Mouse (Mus musculus): Measurements from ENCODE around the gene Sec13. TPM values are rescaled to one million over a fixed set of nuclear protein-coding genes. Genes with fewer than 3 reads are reported as not detected.

Sec13 gene
- polyA plus RNA-seq, 1 experiment from 2014 or later: 264 TPM

DNA sequence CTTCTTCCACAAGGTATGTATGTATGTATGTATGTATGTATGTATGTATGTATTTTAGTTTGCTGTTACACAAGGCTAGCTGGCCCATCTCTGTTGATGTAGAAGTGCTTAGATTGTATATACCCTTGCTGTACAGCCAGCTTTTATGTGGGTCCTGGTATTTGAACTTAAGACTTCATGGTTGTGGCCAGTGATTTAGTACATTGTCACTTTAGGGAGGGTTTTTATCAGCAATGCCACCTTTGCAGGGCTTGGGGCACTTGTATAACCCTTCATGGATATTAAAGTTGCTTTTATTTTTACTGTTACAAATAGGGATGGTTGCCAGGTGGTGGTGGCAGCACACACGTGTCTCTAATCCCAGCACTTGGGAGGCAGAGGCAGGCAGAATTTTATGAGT, 45.3 kb downstream of the Sec13 start:
- H3K36me3 ChIP-seq (ENCODE audit: control insufficient read depth, insufficient read depth, low read length): no peaks in the 10 kb centered on the region
- no peak overlapping the region for H3K4me2 ChIP-seq
- WGBS: 83% methylated on average over 1 of the region's 1 CpGs
- H3K4me3 ChIP-seq (ENCODE audit: low read depth, low read length): no peak overlapping the region
- DNase-seq (ENCODE audit: low spot score, missing footprints) (peak; percentile 61), ATAC-seq (ENCODE audit: low FRiP score) (no peak)
- H3K9ac ChIP-seq (ENCODE audit: low read length): no peak overlapping the region
- H3K27ac ChIP-seq (ENCODE audit: low read depth, low read length): no peak overlapping the region
- no peaks in the 10 kb centered on the region for H3K27me3 ChIP-seq (ENCODE audit: control insufficient read depth, insufficient read depth, low read length)
- H3K4me1 ChIP-seq (ENCODE audit: control insufficient read depth, insufficient read depth, low read length): peaks cover 24% of the 10 kb centered on the region
- no peaks in the 10 kb centered on the region for H3K9me3 ChIP-seq (ENCODE audit: control insufficient read depth, low read length)

DNA sequence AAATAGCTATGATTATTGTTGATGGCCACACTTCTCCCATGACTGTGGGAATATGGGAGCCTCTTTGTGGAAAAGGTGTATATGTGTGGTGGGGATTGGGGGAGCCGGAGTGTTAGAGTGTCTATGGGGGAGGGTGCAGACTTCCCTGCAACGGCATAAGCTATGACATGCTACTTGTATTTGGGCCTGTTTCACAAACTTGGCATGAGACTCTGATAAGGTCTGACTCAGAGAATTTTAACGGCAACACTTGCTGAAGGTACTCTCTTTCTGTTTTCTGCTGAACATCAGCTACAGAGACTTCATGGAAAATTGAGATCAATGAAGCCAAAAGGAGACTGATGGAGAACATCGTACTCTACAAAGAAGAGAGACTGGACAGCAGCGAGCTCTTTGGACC, 47.2 kb downstream of the Sec13 start:
- no peak overlapping the region for H3K4me3 ChIP-seq (ENCODE audit: low read depth, low read length)
- no peaks in the 10 kb centered on the region for H3K36me3 ChIP-seq (ENCODE audit: control insufficient read depth, insufficient read depth, low read length)
- peaks cover 20% of the 10 kb centered on the region for H3K4me1 ChIP-seq (ENCODE audit: control insufficient read depth, insufficient read depth, low read length)
- H3K27ac ChIP-seq (ENCODE audit: low read depth, low read length): no peak overlapping the region
- H3K9me3 ChIP-seq (ENCODE audit: control insufficient read depth, low read length): no peaks in the 10 kb centered on the region
- H3K27me3 ChIP-seq (ENCODE audit: control insufficient read depth, insufficient read depth, low read length): no peaks in the 10 kb centered on the region
- H3K4me2 ChIP-seq: no peak overlapping the region
- H3K9ac ChIP-seq (ENCODE audit: low read length): no peak overlapping the region
- no peak for DNase-seq (ENCODE audit: low spot score, missing footprints)
- 90% methylated on average over 5 of the region's 5 CpGs for WGBS
- no peak for ATAC-seq (ENCODE audit: low FRiP score)

- H3K9me3 ChIP-seq (ENCODE audit: control insufficient read depth, low read length): no peaks in the 10 kb centered on the region
- peaks cover 14% of the 10 kb centered on the region for H3K4me1 ChIP-seq (ENCODE audit: control insufficient read depth, insufficient read depth, low read length)
- no peak overlapping the region for H3K9ac ChIP-seq (ENCODE audit: low read length)
- H3K36me3 ChIP-seq (ENCODE audit: control insufficient read depth, insufficient read depth, low read length): no peaks in the 10 kb centered on the region
- WGBS: 92% methylated on average over 5 of the region's 5 CpGs
- no peak for DNase-seq (ENCODE audit: low spot score, missing footprints)
- no peak for ATAC-seq (ENCODE audit: low FRiP score)
- H3K4me2 ChIP-seq: no peak overlapping the region
- no peak overlapping the region for H3K4me3 ChIP-seq (ENCODE audit: low read depth, low read length)
- H3K27ac ChIP-seq (ENCODE audit: low read depth, low read length): no peak overlapping the region
- H3K27me3 ChIP-seq (ENCODE audit: control insufficient read depth, insufficient read depth, low read length): no peaks in the 10 kb centered on the region
Observed at GRCm38 (mm10) chr6:113692661-113693133, 47.8 kb downstream of the Sec13 start.

DNA sequence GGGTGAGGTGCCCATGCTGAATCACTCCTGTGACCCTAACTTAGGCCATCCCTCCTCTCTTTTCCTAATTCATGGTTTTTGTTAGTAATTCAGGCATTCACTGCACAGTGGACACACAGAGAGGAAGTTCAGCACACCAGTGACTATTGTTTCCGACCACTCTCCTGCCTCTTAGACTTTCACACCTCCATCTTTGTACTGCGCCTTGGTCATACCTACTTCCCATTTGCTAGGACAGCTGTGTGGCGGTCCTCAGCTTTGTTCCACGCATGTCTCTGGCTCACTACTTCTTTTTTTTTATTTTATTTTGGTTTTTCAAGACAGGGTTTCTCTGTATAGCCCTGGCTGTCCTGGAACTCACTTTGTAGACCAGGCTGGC, 49.5 kb downstream of the Sec13 start:
- no peak for ATAC-seq (ENCODE audit: low FRiP score)
- Histone ChIP-seq H3K27me3 (ENCODE audit: control insufficient read depth, insufficient read depth, low read length) (no peaks in the 10 kb centered on the region), H3K9me3 (ENCODE audit: control insufficient read depth, low read length) (no peaks in the 10 kb centered on the region), H3K27ac (ENCODE audit: low read depth, low read length) (peak overlapping the region; percentile 20; the same call in 1 of the 2 replicates), H3K4me2 (no peak overlapping the region), H3K9ac (ENCODE audit: low read length) (peak overlapping the region; percentile 22; the same call in 1 of the 2 replicates), H3K4me3 (ENCODE audit: low read depth, low read length) (no peak overlapping the region), H3K4me1 (ENCODE audit: control insufficient read depth, insufficient read depth, low read length) (peaks cover 11% of the 10 kb centered on the region), H3K36me3 (ENCODE audit: control insufficient read depth, insufficient read depth, low read length) (no peaks in the 10 kb centered on the region)
- DNase-seq (ENCODE audit: low spot score, missing footprints): no peak
- WGBS: 83% methylated on average over 4 of the region's 4 CpGs

DNA sequence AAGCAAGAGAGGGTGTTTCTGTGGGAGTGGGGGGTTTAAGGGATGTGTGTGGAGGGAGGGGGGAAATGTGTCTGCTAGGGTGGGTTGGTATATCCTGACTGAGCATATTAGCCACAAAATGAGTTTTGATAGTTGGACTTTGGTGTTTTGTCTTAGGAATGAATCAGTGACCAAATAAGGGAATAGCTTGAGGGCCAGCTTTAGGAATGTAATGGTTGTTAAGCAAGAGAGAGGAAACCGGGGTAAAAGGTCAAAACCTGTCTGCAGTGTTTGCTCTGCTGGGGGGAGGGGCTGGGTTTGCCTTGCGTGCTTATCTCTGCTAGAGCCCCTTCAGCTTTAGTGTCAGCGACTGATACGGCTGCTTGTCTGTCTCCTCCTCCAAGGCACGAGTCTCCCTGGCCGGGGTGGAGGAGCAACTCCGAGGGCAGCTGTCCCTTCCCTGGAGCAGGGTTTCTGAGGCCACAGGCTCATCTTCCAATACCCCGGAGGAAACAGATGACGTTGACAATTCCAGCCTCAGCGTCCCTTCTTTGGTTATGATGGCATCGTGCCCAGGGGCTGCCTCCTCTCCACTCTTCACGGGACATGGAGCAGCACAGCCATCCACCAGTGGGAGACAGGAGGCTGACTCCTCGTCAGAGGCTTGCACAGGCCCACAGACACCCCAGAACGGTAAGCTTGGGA, 50.0 kb downstream of the Sec13 start:
- H3K27me3 ChIP-seq (ENCODE audit: control insufficient read depth, insufficient read depth, low read length): no peaks in the 10 kb centered on the region
- H3K4me1 ChIP-seq (ENCODE audit: control insufficient read depth, insufficient read depth, low read length): peaks cover 11% of the 10 kb centered on the region
- DNase-seq (ENCODE audit: low spot score, missing footprints): peak; percentile 93
- H3K4me3 ChIP-seq (ENCODE audit: low read depth, low read length): no peak overlapping the region
- peak; percentile 67 for ATAC-seq (ENCODE audit: low FRiP score)
- no peaks in the 10 kb centered on the region for H3K9me3 ChIP-seq (ENCODE audit: control insufficient read depth, low read length)
- no peaks in the 10 kb centered on the region for H3K36me3 ChIP-seq (ENCODE audit: control insufficient read depth, insufficient read depth, low read length)
- H3K9ac ChIP-seq (ENCODE audit: low read length): peak overlapping the region; percentile 22
- WGBS: 15% methylated on average over 14 of the region's 14 CpGs
- no peak overlapping the region for H3K4me2 ChIP-seq
- H3K27ac ChIP-seq (ENCODE audit: low read depth, low read length): peak overlapping the region; percentile 20; the same call in 1 of the 2 replicates

GRCm38 (mm10) chr6:113690008-113690399, 50.5 kb downstream of the Sec13 start:
- Histone ChIP-seq H3K36me3 (ENCODE audit: control insufficient read depth, insufficient read depth, low read length) (no peaks in the 10 kb centered on the region), H3K9me3 (ENCODE audit: control insufficient read depth, low read length) (no peaks in the 10 kb centered on the region), H3K9ac (ENCODE audit: low read length) (peak overlapping the region; percentile 20; the same call in 1 of the 2 replicates), H3K27me3 (ENCODE audit: control insufficient read depth, insufficient read depth, low read length) (no peaks in the 10 kb centered on the region), H3K4me1 (ENCODE audit: control insufficient read depth, insufficient read depth, low read length) (peaks cover 11% of the 10 kb centered on the region), H3K4me3 (ENCODE audit: low read depth, low read length) (no peak overlapping the region), H3K27ac (ENCODE audit: low read depth, low read length) (no peak overlapping the region; the same call in 1 of the 2 replicates), H3K4me2 (no peak overlapping the region)
- DNase-seq (ENCODE audit: low spot score, missing footprints): peak; percentile 87
- 20% methylated on average over 7 of the region's 7 CpGs for WGBS
- peak; percentile 56 for ATAC-seq (ENCODE audit: low FRiP score)

- no peak for DNase-seq (ENCODE audit: low spot score, missing footprints)
- H3K9ac ChIP-seq (ENCODE audit: low read length): no peak overlapping the region
- WGBS: 47% methylated on average over 8 of the region's 8 CpGs
- no peak for ATAC-seq (ENCODE audit: low FRiP score)
- no peaks in the 10 kb centered on the region for H3K9me3 ChIP-seq (ENCODE audit: control insufficient read depth, low read length)
- H3K4me3 ChIP-seq (ENCODE audit: low read depth, low read length): no peak overlapping the region
- peaks cover 11% of the 10 kb centered on the region for H3K4me1 ChIP-seq (ENCODE audit: control insufficient read depth, insufficient read depth, low read length)
- no peak overlapping the region for H3K27ac ChIP-seq (ENCODE audit: low read depth, low read length)
- no peak overlapping the region for H3K4me2 ChIP-seq
- no peaks in the 10 kb centered on the region for H3K36me3 ChIP-seq (ENCODE audit: control insufficient read depth, insufficient read depth, low read length)
- no peaks in the 10 kb centered on the region for H3K27me3 ChIP-seq (ENCODE audit: control insufficient read depth, insufficient read depth, low read length)
Observed at GRCm38 (mm10) chr6:113686551-113687125, 53.9 kb downstream of the Sec13 start.

DNA sequence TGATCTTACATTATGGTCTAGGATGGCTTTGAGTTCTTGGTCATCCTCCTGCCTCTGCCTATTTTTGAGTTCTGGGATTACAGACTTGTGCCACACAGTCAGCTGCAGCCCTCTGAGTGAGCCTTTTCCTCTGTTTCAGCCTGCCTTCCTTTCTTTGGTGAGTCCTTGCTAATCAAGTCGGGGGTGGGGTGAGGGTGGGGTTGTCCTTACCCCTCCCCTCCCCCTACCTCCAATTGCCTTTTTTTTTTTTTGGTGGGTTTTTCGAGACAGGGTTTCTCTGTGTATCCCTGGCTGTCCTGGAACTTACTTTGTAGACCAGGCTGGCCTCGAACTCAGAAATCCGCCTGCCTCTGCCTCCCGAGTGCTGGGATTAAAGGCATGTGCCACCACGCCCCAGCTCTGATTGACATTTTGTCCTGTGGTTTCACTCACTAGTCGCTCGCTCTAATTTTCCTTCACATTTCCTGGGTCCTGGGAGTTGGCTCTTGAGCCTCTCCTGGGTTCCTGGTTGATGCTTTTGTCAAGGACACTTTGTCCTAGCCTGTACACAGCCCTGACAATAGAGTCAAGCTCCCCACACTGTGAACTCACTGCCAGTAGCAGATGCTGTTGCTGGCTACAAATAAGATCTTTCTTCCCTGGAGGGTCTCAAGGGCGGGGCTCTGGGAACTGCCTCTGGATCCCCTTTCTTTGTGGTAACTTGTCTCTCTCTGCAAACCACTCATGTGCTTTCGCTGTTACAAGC, 57.3 kb downstream of the Sec13 start:
- H3K27me3 ChIP-seq (ENCODE audit: control insufficient read depth, insufficient read depth, low read length): no peaks in the 10 kb centered on the region
- H3K36me3 ChIP-seq (ENCODE audit: control insufficient read depth, insufficient read depth, low read length): no peaks in the 10 kb centered on the region
- WGBS: 85% methylated on average over 9 of the region's 10 CpGs
- no peak overlapping the region for H3K4me3 ChIP-seq (ENCODE audit: low read depth, low read length)
- no peak for ATAC-seq (ENCODE audit: low FRiP score)
- H3K9ac ChIP-seq (ENCODE audit: low read length): no peak overlapping the region
- DNase-seq (ENCODE audit: low spot score, missing footprints): no peak
- H3K27ac ChIP-seq (ENCODE audit: low read depth, low read length): no peak overlapping the region
- H3K4me2 ChIP-seq: no peak overlapping the region
- no peaks in the 10 kb centered on the region for H3K9me3 ChIP-seq (ENCODE audit: control insufficient read depth, low read length)
- no peaks in the 10 kb centered on the region for H3K4me1 ChIP-seq (ENCODE audit: control insufficient read depth, insufficient read depth, low read length)

DNA sequence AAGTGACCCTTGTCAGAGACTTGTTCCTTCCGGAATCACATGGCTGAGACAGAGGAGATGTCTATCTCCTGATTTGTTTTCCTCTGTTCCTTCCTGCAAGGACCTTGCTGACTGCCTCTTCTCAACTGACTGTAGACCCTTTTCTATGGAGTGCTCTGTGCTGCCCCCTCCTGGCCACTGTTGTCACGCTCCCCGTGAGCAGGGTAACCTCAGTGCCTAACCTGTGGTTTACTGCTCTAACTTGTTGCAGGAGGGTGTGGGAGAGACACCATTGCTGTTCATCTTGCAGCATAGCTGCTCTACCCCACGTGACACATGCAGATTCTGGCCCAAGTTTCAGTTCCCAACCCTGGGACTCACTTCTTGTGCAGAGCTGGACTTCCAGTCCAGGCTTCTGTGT, 59.3 kb downstream of the Sec13 start:
- no peak overlapping the region for H3K27ac ChIP-seq (ENCODE audit: low read depth, low read length)
- H3K9ac ChIP-seq (ENCODE audit: low read length): no peak overlapping the region
- no peak overlapping the region for H3K4me2 ChIP-seq
- H3K4me3 ChIP-seq (ENCODE audit: low read depth, low read length): no peak overlapping the region
- H3K27me3 ChIP-seq (ENCODE audit: control insufficient read depth, insufficient read depth, low read length): no peaks in the 10 kb centered on the region
- H3K9me3 ChIP-seq (ENCODE audit: control insufficient read depth, low read length): no peaks in the 10 kb centered on the region
- peak; percentile 97 for DNase-seq (ENCODE audit: low spot score, missing footprints)
- no peaks in the 10 kb centered on the region for H3K4me1 ChIP-seq (ENCODE audit: control insufficient read depth, insufficient read depth, low read length)
- H3K36me3 ChIP-seq (ENCODE audit: control insufficient read depth, insufficient read depth, low read length): no peaks in the 10 kb centered on the region
- peak; percentile 30; the same call in 1 of the 2 replicates for ATAC-seq (ENCODE audit: low FRiP score)
- 12% methylated on average over 4 of the region's 4 CpGs for WGBS
